Mouse (Mus musculus) lung, postnatal 0 days (tissue): Measurements from ENCODE around the gene Pias1.

Experiments
- CTCF ChIP-seq: IDR thresholded peaks from 2 replicates; pipeline ENCODE4 v1.5.1; 2016; ENCODE audit warnings: antibody characterized with exemption, mild to moderate bottlenecking
- EP300 ChIP-seq: IDR thresholded peaks from 2 replicates; pipeline ENCODE4 v1.6.1; 2016; ENCODE audit warnings: antibody characterized with exemption, mild to moderate bottlenecking, control low read depth

DNA sequence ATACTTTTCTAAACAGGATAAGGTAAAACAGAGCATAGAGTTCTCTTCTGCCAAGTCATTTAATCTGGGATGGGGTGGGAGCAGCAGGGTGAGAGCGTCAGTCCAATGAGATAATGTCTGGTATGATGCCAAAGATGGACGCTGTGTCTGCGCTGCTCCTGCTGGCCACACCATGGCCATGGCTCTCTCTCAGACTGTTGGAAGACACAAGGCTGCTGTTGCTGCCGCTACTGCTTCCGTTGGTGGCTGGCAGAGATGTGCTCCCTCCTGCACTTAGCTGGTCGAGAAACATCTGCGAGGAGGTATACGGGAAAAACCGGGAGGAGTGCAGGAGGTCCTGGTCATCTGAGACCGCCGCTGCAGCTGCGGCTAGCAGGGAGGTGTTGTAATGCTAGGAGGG lies 105.9 kb downstream of the Pias1 start:
- TF ChIP-seq EP300 (no peak), CTCF (peak; percentile 55)
